Mouse (Mus musculus) liver, embryonic 16.5 days (tissue): ENCODE results near the gene Hormad2. TPM values are rescaled to one million over a fixed set of nuclear protein-coding genes. Genes with fewer than 3 reads are reported as not detected.

Experiments
- ATAC-seq: fragments of 200-750 bp; cut with Nextera tagmentation; 2 replicates; pipeline ENCODE4 v1.8.0; 2017; ENCODE audit warnings: low read depth, mild to moderate bottlenecking, moderate number of reproducible peaks, moderate library complexity
- H3K27ac ChIP-seq: fragments of 300-500 bp; sonication (generic); 2 replicates; pipeline ENCODE4 v1.5.1; 2014; ENCODE audit warnings: mild to moderate bottlenecking, low read length
- H3K27me3 ChIP-seq: fragments of 300-500 bp; sonication (generic); 2 replicates; pipeline ENCODE4 v1.6.1; 2014; ENCODE audit warnings: low read depth, low read length, mixed read lengths; ENCODE audit not compliant: control insufficient read depth, insufficient read depth
- H3K36me3 ChIP-seq: fragments of 300-500 bp; sonication (generic); 2 replicates; pipeline ENCODE4 v1.6.1; 2014; ENCODE audit warnings: mild to moderate bottlenecking; ENCODE audit not compliant: control insufficient read depth, insufficient read depth
- H3K4me1 ChIP-seq: fragments of 300-500 bp; sonication (generic); 2 replicates; pipeline ENCODE4 v1.6.1; 2014; ENCODE audit warnings: low read depth, low read length, mixed read lengths; ENCODE audit not compliant: control insufficient read depth
- H3K4me2 ChIP-seq: fragments of 300-500 bp; sonication (generic); 2 replicates; pipeline ENCODE4 v1.6.1; 2014; ENCODE audit warnings: low read depth, low read length, mixed read lengths
- H3K4me3 ChIP-seq: fragments of 300-500 bp; sonication (generic); 2 replicates; pipeline ENCODE4 v1.5.1; 2014; ENCODE audit warnings: low read depth, mild to moderate bottlenecking, low read length
- H3K9ac ChIP-seq: fragments of 300-500 bp; sonication (generic); 2 replicates; pipeline ENCODE4 v1.6.1; 2014; ENCODE audit warnings: low read depth, low read length
- H3K9me3 ChIP-seq: fragments of 300-500 bp; sonication (generic); replicated peaks from 2 replicates; pipeline ENCODE4 v1.6.1; 2016; ENCODE audit warnings: low read length; ENCODE audit not compliant: control insufficient read depth
- WGBS: fragments of 180-500 bp; shearing (Covaris S2); extraction: QIAGEN DNeasy Blood & Tissue Kit; methylation state at CpG from one replicate; pipeline ENCODE4 v1.1.7; 2014; ENCODE audit not compliant: insufficient replicate concordance; 5-methylcytosine and 5-hydroxymethylcytosine counted together
- polyA plus RNA-seq: library from polyadenylated mRNA; unstranded; fragments of >200 nt; fragmentation: Nextera tagmentation; extraction: Ambion mirVana; gene quantifications from 2 replicates; pipeline ENCODE4 v1.2.1, GENCODE M21; 2015

Hormad2 gene
- polyA plus RNA-seq, 1 experiment from 2014 or later: 0.39 TPM

DNA sequence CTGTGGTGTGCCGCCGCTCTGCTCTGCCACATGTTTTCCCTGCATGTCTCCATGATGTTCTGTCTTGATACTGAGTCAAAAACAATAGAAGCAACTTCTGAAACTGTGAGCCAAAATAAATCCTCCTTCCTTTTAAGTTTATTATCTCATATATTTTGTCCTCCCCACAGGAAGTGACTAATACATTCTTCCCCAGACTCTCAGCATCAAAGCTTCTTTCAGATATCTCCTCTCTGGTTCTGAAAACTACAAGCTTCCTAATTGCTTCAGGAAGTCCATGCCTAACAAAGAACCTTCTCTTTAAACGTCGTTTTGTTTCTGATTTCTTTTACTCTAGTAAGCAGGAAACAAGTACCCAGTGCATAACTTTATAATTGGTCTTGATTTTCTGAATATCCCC is 6.4 kb downstream of the Hormad2 start:
- Histone ChIP-seq H3K27me3 (no peaks in the 10 kb centered on the region), H3K4me1 (no peaks in the 10 kb centered on the region), H3K4me3 (no peak overlapping the region), H3K9me3 (no peaks in the 10 kb centered on the region), H3K9ac (no peak overlapping the region), H3K4me2 (no peak overlapping the region), H3K27ac (no peak overlapping the region), H3K36me3 (no peaks in the 10 kb centered on the region)
- WGBS: 45% methylated on average over 4 of the region's 4 CpGs
- no peak for ATAC-seq

DNA sequence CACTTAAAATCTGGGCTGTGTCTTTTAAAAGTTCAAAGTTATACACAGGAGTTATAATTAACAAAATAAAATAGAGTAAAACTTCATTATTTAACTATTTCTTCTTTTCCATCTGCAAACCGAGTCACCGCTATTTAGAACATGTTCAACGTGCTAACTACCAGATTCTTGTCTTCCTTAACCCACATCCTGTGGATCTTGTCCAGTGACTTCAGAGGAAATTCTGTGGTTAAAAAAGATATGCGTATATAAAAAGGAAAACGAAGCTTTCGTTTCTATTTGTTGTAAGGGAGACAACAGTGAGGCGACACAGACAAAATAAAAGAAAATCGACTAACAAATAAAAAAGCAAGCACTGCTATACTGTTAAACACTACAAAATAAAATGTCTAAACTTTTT is 17.1 kb downstream of the Hormad2 start:
- no peaks in the 10 kb centered on the region for H3K9me3 ChIP-seq
- H3K27me3 ChIP-seq: no peaks in the 10 kb centered on the region
- ATAC-seq: no peak
- no peak overlapping the region for H3K27ac ChIP-seq
- no peaks in the 10 kb centered on the region for H3K36me3 ChIP-seq
- H3K4me3 ChIP-seq: no peak overlapping the region
- H3K4me2 ChIP-seq: no peak overlapping the region
- no peak overlapping the region for H3K9ac ChIP-seq
- 18% methylated on average over 8 of the region's 8 CpGs for WGBS
- H3K4me1 ChIP-seq: no peaks in the 10 kb centered on the region

DNA sequence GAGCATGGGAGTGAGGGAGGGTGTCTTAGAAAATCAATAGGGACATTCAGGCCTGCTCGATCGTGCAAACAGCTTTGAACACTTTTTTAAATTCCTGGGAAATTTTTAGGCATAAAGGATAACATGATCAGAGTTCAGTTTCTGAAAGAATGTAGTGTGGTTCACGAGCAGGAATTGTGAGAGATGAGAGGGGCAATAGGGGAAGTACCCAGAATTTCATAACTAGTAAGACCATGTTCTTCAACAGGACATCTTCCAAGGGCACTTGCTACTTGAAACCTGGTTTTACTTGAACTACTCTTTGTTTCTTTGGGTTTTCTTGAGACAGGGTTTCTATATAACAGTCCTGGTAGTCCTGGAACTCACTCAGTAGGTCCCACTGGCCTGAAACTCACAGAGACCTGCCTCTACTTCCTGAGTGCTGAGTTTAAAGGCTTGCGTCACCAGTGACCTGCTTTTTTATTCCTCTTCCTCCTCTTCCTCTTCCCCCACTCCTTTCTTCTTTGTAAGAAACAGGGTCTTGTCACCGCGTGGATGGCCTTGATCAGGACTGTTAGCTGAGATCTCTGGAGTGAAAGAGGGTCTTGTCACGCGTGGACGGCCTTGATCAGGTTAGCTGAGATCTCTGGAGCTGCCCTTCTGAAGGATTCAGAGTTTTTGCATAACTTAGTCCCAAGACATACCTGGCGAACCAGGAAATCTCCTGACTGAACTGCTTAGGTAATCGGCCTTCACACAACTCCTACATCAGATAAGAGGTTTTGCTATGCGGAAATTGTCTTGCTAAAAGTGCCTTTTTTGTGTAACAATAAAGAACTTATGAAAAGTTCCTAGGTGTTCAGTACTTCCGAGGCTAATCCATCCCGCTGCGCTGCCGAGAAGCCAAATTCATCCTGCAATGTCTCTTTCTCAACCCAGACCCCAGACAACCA is 18.1 kb downstream of the Hormad2 start:
- no peak for ATAC-seq

DNA sequence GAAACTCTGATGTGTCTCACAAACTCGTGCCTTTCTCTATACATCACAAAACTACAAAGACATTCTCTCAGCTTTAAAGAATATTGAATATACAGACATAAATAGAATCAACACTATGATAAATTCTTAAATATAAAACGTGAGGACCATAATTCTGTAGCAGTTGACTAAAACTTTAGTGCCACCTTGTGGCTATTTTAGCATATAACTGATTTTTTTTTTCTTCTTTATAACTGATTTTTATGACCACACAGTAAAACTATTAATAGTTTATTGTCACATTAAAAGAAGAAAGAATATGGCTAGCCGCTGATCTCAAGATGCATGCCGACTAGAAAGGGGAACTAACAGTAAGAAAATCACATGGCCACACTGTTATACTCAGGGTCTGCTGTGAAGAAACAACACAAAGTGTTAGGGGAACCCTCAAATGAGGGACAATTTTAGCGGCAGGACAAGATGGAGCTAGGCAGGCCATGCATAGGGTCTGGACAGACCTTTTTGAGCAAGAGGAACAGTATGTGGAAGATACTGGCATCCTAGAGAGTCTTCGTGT is 18.9 kb downstream of the Hormad2 start:
- no peak overlapping the region for H3K9ac ChIP-seq
- no peaks in the 10 kb centered on the region for H3K36me3 ChIP-seq
- H3K4me1 ChIP-seq: no peaks in the 10 kb centered on the region
- no peak overlapping the region for H3K4me3 ChIP-seq
- no peaks in the 10 kb centered on the region; the same call in 1 of the 2 replicates for H3K27me3 ChIP-seq
- H3K4me2 ChIP-seq: no peak overlapping the region
- ATAC-seq: no peak
- H3K9me3 ChIP-seq: no peaks in the 10 kb centered on the region
- H3K27ac ChIP-seq: no peak overlapping the region
- 19% methylated on average over 6 of the region's 6 CpGs for WGBS

More for the DNA sequence above, 18.1 kb downstream of the Hormad2 start:
- H3K36me3 ChIP-seq: no peaks in the 10 kb centered on the region
- 46% methylated on average over 16 of the region's 16 CpGs for WGBS
- no peaks in the 10 kb centered on the region; the same call in 1 of the 2 replicates for H3K27me3 ChIP-seq
- no peaks in the 10 kb centered on the region for H3K9me3 ChIP-seq
- H3K9ac ChIP-seq: no peak overlapping the region
- H3K4me1 ChIP-seq: no peaks in the 10 kb centered on the region
- no peak overlapping the region for H3K4me2 ChIP-seq
- no peak overlapping the region for H3K4me3 ChIP-seq
- no peak overlapping the region for H3K27ac ChIP-seq

DNA sequence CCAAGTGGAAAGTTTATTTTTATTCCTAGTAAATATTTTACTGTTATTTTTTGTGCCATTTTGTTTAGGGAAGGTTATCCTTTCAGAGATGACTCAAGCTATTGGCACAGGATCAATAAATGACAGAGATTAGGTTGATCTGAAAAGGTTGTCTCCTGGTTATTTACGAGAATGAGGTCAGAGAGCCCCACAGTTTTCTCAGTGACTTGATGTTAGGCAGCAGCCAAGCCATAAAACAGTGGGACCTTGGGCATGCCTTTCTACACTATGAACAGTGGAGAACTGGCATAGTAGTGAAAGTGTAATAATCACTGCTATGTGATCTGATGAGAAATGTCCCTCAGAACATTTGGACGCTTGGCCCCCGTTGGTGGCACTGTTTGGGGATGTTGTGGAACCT is 22.9 kb downstream of the Hormad2 start:
- Histone ChIP-seq H3K27ac (no peak overlapping the region), H3K4me2 (no peak overlapping the region), H3K9ac (no peak overlapping the region), H3K27me3 (no peaks in the 10 kb centered on the region; the same call in 1 of the 2 replicates), H3K4me1 (no peaks in the 10 kb centered on the region), H3K4me3 (no peak overlapping the region), H3K9me3 (no peaks in the 10 kb centered on the region), H3K36me3 (no peaks in the 10 kb centered on the region)
- WGBS: 48% methylated on average over 3 of the region's 3 CpGs
- no peak for ATAC-seq

DNA sequence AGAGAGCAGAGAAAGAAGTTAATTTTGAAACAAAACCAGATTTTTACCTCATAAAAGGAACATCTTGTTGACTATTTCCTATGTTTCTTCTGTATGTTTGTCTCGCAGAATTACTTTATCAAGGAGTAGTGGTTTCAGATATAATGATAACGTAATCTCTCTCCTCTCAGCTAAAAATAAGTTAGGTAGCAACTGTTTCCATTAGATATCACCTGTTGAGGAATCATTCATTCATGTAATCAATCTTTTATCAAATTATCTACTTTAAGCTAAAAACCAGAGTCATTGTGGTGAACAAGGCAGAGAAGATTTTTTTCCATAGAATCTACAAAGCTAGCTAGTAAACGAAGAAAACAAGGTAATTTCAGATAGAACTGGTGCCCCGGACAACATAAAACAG is 28.6 kb downstream of the Hormad2 start:
- Histone ChIP-seq H3K27me3 (no peaks in the 10 kb centered on the region), H3K4me3 (no peak overlapping the region), H3K9ac (no peak overlapping the region), H3K4me2 (no peak overlapping the region), H3K27ac (no peak overlapping the region), H3K36me3 (no peaks in the 10 kb centered on the region), H3K4me1 (no peaks in the 10 kb centered on the region), H3K9me3 (no peaks in the 10 kb centered on the region)
- 56% methylated on average over 4 of the region's 4 CpGs for WGBS
- no peak for ATAC-seq

DNA sequence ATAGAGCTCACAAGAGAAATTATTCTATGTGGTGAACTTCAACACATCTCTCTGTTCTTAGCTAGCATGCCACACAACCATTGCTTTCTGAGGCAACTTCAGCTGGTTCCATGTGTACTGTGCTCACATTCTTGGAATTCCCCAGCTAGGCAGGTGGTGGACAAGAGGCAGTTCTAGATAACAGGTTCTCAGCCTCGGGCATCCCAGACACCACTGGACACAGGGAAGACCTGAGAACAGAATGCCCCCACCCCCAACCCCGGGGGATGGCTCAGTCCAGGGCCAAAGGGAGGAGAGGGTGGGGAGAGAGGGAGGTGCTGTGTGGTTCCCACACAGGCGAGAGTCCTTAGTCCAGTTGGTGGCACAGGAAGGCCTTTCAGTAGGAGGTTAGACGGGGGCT is 36.6 kb downstream of the Hormad2 start:
- Histone ChIP-seq H3K27me3 (no peaks in the 10 kb centered on the region), H3K4me1 (no peaks in the 10 kb centered on the region), H3K27ac (no peak overlapping the region), H3K4me2 (no peak overlapping the region), H3K36me3 (no peaks in the 10 kb centered on the region), H3K9ac (no peak overlapping the region), H3K4me3 (no peak overlapping the region), H3K9me3 (no peaks in the 10 kb centered on the region)
- ATAC-seq: no peak
- WGBS: 27% methylated on average over 4 of the region's 4 CpGs

DNA sequence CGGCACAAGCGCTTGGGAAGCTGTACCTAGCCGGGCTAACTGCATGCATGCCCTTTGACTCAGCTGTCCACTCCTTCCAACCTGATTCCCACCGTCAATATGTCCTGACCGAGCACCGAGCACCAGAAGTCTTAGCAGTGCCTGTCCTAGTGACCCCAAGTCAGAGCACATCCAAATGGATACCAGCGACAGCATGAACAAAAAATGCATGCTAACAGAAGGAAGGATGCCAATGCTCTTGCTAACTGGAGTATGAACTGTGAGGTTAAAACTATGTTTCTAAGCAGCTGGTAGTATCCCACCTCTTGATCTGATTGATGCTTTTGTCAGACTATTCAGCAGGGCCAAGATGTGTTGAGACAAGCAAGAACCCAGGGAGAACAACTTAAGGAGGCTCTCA is 37.5 kb downstream of the Hormad2 start:
- Histone ChIP-seq H3K4me1 (no peaks in the 10 kb centered on the region), H3K27ac (no peak overlapping the region), H3K27me3 (no peaks in the 10 kb centered on the region), H3K9me3 (no peaks in the 10 kb centered on the region), H3K4me2 (no peak overlapping the region), H3K9ac (no peak overlapping the region), H3K36me3 (no peaks in the 10 kb centered on the region), H3K4me3 (no peak overlapping the region)
- ATAC-seq: no peak
- 65% methylated on average over 7 of the region's 7 CpGs for WGBS

DNA sequence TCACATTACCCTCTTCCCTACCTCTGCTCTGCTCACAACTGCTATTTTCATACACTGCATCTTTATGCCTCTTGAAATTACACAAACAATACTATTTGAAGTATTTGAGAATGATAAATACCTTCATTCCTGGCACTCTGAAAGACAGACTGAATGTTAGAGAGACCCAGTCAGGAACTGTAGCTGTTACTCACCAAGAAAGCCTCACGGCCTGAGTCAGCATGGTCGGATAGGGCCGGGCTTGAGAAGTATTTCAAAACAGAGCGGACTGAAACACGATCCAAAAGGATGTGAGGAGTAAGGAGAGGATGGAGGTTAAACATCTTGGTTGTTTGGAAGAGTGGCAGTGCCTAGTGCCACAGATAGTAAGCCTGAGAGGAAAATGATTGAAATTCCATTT is 39.7 kb downstream of the Hormad2 start:
- Histone ChIP-seq H3K4me3 (no peak overlapping the region), H3K27me3 (no peaks in the 10 kb centered on the region), H3K4me2 (no peak overlapping the region), H3K9me3 (no peaks in the 10 kb centered on the region), H3K9ac (no peak overlapping the region), H3K4me1 (no peaks in the 10 kb centered on the region), H3K27ac (no peak overlapping the region), H3K36me3 (no peaks in the 10 kb centered on the region)
- WGBS: 44% methylated on average over 5 of the region's 5 CpGs
- no peak for ATAC-seq
